Mouse (Mus musculus): ENCODE results near the gene Prokr1. TPM values are rescaled to one million over a fixed set of nuclear protein-coding genes. Genes with fewer than 3 reads are reported as not detected.
A peak's percentile ranks its signal among the peaks of the same experiment; 100 is the strongest.
"Not testable (repeated sequence)": the region's sequence is repeated elsewhere in the genome, so short reads cannot be mapped to it uniquely, and the experiment has no call there.

Gene Prokr1
- total and polyA plus RNA-seq, 2 experiments from 2014 or later, result 1.6 to 3.1 TPM

DNA sequence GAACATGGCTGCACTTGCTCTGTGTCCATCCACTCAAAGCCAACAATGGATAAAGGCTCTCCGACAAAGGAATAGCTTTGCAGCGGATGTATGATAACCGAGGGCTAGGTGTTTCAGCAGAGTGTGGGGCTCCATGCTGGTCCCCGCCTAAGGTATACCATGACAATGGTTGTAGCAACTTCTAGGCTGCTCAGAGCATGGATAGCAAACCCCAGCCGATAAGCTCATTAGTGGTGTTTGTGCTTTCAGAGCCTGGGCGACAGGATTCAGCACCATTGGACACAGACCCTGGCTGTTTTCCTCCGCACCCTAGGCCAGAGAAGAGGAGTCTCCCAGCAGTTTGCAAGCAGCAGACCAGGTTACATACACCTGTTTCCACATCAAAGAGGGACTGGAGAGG, 6.6 kb downstream of the Prokr1 start:
- no peak for TF ChIP-seq CTCF (IDR thresholded peaks at IDR 0.05; ENCODE audit: low read depth)
- H3K27me3 ChIP-seq (ENCODE audit: insufficient read depth, low read length), result no peaks in the 10 kb centered on the region
- no peaks in the 10 kb centered on the region for H3K4me1 ChIP-seq (ENCODE audit: insufficient read depth)
- 86% methylated on average over 7 of the region's 7 CpGs for WGBS
- no peak overlapping the region for H3K4me3 ChIP-seq (ENCODE audit: low read depth, low read length)
- DNase-seq (no peak), ATAC-seq (no peak)
- no peak overlapping the region for H3K4me2 ChIP-seq (ENCODE audit: low read depth)
- H3K27ac ChIP-seq (ENCODE audit: low read depth, low read length), result no peak overlapping the region
- H3K9ac ChIP-seq, result no peak overlapping the region
- H3K9me3 ChIP-seq (ENCODE audit: low read length), result no peaks in the 10 kb centered on the region
- no peaks in the 10 kb centered on the region for H3K36me3 ChIP-seq (ENCODE audit: insufficient read depth)

DNA sequence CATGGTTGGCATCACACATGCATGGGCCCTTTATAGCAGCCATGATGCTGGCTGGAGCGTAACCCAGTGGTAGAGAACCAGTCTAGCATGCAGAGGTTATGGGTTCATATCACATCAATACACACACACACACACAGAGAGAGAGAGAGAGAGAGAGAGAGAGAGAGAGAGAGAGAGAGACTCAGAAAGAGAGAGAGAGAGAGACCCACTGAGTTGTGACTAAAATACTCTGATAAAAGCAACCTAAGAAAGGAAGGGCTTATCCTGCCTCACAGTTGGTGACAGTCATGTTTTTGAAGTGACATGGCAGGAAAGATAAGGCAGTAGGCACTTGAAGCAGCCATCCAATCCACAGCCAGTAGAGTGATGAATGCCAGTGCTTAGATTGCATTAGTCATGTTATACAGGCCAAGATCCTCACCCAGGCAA, 7.3 kb downstream of the Prokr1 start:
- ATAC-seq (no peak), DNase-seq (no peak)
- H3K27ac ChIP-seq (ENCODE audit: low read depth, low read length), result no peak overlapping the region
- TF ChIP-seq CTCF (IDR thresholded peaks at IDR 0.05; ENCODE audit: low read depth), result no peak
- no peaks in the 10 kb centered on the region for H3K36me3 ChIP-seq (ENCODE audit: insufficient read depth)
- H3K4me3 ChIP-seq (ENCODE audit: low read depth, low read length), result no peak overlapping the region
- no peaks in the 10 kb centered on the region for H3K27me3 ChIP-seq (ENCODE audit: insufficient read depth, low read length)
- 92% methylated on average over 1 of the region's 1 CpGs for WGBS
- no peaks in the 10 kb centered on the region for H3K4me1 ChIP-seq (ENCODE audit: insufficient read depth)
- no peak overlapping the region for H3K9ac ChIP-seq
- H3K9me3 ChIP-seq (ENCODE audit: low read length), result no peaks in the 10 kb centered on the region
- no peak overlapping the region for H3K4me2 ChIP-seq (ENCODE audit: low read depth)

DNA sequence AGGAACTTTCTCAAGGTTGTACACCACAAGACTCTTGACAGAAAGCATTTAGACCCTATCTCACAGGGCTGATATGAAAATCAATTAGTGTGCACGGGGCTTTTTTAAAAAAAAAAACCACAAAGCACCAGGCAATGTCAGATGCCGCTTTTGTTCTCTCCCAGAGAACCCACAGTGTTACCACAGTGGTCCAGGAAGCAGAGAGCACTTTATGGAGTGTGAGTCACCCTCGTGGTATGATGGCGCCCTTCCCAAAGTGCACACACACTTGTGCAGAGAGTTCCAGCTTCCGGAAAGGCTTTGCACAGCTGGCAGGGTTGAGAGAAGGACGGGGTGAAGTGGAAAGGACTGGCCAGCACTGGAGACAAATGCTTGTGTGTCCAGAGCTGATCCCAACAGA, 8.1 kb downstream of the Prokr1 start:
- Histone ChIP-seq H3K4me2 (ENCODE audit: low read depth) (no peak overlapping the region), H3K4me3 (ENCODE audit: low read depth, low read length) (no peak overlapping the region), H3K36me3 (ENCODE audit: insufficient read depth) (no peaks in the 10 kb centered on the region), H3K4me1 (ENCODE audit: insufficient read depth) (no peaks in the 10 kb centered on the region), H3K27ac (ENCODE audit: low read depth, low read length) (no peak overlapping the region), H3K27me3 (ENCODE audit: insufficient read depth, low read length) (no peaks in the 10 kb centered on the region), H3K9ac (no peak overlapping the region), H3K9me3 (ENCODE audit: low read length) (no peaks in the 10 kb centered on the region)
- ATAC-seq (peak; percentile 45; the same call in 1 of the 2 replicates), DNase-seq (no peak)
- no peak for TF ChIP-seq CTCF (IDR thresholded peaks at IDR 0.05; ENCODE audit: low read depth)
- 66% methylated on average over 6 of the region's 6 CpGs for WGBS

DNA sequence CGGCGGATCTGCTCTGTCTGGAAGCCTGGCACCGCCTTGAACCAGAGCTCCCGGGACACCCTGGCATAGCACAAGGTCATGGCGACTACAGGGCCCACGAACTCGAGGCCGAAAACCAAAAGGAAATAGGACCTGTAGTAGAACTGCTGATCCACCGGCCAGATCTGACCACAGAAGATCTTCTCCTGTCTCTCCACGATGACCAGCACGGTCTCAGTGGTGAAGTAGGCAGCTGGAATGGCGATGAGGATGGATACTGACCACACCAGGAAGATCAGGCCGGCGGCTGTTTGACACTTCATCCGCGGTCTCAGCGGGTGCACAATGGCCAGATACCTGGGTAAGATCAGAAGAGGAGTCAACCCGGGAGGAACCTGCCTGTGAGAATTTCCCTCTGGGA, 9.0 kb downstream of the Prokr1 start:
- Histone ChIP-seq H3K9me3 (ENCODE audit: low read length) (no peaks in the 10 kb centered on the region), H3K27me3 (ENCODE audit: insufficient read depth, low read length) (no peaks in the 10 kb centered on the region), H3K27ac (ENCODE audit: low read depth, low read length) (no peak overlapping the region), H3K4me1 (ENCODE audit: insufficient read depth) (no peaks in the 10 kb centered on the region), H3K4me3 (ENCODE audit: low read depth, low read length) (no peak overlapping the region), H3K36me3 (ENCODE audit: insufficient read depth) (no peaks in the 10 kb centered on the region), H3K9ac (no peak overlapping the region), H3K4me2 (ENCODE audit: low read depth) (no peak overlapping the region)
- WGBS, result 95% methylated on average over 18 of the region's 18 CpGs
- ATAC-seq (no peak), DNase-seq (no peak)
- TF ChIP-seq CTCF (IDR thresholded peaks at IDR 0.05; ENCODE audit: low read depth), result no peak

DNA sequence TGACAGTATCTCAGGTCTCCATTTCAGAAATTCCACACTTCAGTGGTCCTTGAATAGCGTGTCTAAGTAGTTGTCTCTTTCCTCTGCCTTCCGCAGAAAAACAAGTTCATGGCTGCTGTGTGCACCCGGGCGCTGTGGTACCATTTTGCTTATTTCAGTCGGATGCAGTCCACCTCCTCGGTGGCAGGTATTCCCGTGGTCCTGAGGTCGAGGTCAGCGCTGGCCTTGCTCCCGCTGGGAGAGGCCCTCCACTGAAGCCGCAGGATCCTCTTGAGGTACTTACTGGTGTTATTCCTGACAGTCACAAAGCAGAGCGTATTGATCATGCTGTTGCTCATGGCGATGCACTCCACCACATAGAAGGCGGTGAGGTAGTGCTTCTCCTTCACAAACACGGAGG, 9.5 kb downstream of the Prokr1 start:
- Histone ChIP-seq H3K9me3 (ENCODE audit: low read length) (no peaks in the 10 kb centered on the region), H3K27me3 (ENCODE audit: insufficient read depth, low read length) (no peaks in the 10 kb centered on the region), H3K4me2 (ENCODE audit: low read depth) (no peak overlapping the region), H3K27ac (ENCODE audit: low read depth, low read length) (no peak overlapping the region), H3K4me1 (ENCODE audit: insufficient read depth) (no peaks in the 10 kb centered on the region), H3K4me3 (ENCODE audit: low read depth, low read length) (no peak overlapping the region), H3K36me3 (ENCODE audit: insufficient read depth) (no peaks in the 10 kb centered on the region), H3K9ac (no peak overlapping the region)
- no peak for DNase-seq
- no peak for ATAC-seq
- 90% methylated on average over 15 of the region's 15 CpGs for WGBS
- no peak for TF ChIP-seq CTCF (IDR thresholded peaks at IDR 0.05; ENCODE audit: low read depth)

DNA sequence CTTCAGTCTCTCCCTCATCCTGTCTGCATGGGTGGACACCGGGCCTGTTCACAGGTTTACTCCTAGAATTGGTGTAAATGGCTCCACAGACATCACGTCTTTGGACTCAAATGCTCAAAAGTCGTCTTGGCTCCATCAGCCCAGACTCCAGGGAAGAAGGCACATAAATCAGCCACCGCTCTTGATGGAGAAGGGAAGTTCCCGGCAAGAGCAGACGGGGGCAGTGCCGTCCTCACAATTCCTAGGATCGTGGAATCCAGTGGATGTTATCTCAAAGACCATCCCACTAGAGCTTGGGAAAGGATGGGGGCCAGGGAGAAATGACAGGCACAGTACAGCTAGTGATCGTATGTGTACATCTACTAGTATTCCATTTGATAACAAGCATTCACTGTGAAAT, 12.3 kb downstream of the Prokr1 start:
- DNase-seq, result peak; percentile 40
- Histone ChIP-seq H3K4me3 (ENCODE audit: low read depth, low read length) (no peak overlapping the region), H3K36me3 (ENCODE audit: insufficient read depth) (no peaks in the 10 kb centered on the region), H3K9ac (no peak overlapping the region), H3K4me1 (ENCODE audit: insufficient read depth) (no peaks in the 10 kb centered on the region), H3K27ac (ENCODE audit: low read depth, low read length) (no peak overlapping the region), H3K4me2 (ENCODE audit: low read depth) (no peak overlapping the region), H3K27me3 (ENCODE audit: insufficient read depth, low read length) (no peaks in the 10 kb centered on the region), H3K9me3 (ENCODE audit: low read length) (no peaks in the 10 kb centered on the region)
- 0 out of 2 replicates have a peak, but pooled peaks have one; percentile 36 for ATAC-seq
- TF ChIP-seq CTCF (IDR thresholded peaks at IDR 0.05; ENCODE audit: low read depth), result peak; percentile 58
- 46% methylated on average over 9 of the region's 9 CpGs for WGBS

DNA sequence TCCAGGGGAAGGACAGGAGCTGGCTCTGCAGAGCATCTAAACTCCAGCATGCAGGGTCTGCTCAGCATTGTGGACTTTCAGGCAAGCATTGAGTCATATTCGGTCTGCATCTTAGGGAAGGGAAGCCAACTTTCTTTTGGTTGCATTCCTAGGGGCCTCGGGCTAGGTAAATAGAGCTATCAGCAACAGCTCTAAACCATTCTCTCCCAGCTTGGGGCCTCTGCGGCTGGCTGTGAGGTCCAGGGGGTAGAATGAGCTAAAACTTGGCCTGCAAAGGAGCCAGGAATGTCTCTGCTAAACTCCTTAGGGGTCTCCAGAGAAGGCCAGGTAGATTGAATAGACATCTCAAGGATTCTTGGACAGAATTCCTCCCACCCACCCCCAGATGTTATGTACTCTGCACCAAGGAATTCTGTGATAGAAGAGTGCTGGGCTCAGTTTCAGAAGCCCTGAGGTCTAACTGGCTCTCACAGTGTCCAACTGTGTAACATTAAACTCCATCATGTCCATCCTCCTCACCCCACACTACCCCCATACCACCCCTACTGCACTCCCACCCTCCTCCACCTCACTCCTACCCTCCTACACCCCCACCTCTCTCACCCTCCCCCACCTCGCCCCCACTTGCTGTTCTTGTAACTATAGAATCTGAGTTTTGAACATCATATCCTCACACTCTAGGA, 13.8 kb downstream of the Prokr1 start:
- ATAC-seq, result no peak
- WGBS, result 46% methylated on average over 4 of the region's 4 CpGs
- H3K4me1 ChIP-seq (ENCODE audit: insufficient read depth), result no peaks in the 10 kb centered on the region

DNA sequence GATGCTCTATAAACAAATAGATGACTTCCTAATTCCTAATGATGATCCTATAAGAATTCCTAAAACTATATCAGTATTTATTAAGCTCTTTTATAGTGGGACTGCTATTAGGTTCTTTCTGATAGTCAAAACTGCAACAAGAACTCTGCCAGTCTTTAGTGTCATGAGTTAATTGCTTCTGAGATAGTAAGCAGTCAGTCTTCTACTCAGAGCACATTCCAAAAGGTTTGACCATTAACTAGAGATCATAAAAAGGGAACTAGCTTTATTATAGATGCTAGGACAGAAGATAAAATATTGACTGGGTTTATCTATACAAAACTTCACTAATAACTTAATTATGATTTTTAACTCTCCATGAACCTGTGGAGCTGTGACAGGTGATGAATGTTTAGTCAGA, 18.7 kb downstream of the Prokr1 start:
- ATAC-seq; H3K9ac ChIP-seq; H3K36me3 ChIP-seq (ENCODE audit: insufficient read depth); H3K27ac ChIP-seq (ENCODE audit: low read depth, low read length); DNase-seq; H3K9me3 ChIP-seq (ENCODE audit: low read length); H3K4me3 ChIP-seq (ENCODE audit: low read depth, low read length); H3K4me2 ChIP-seq (ENCODE audit: low read depth); H3K4me1 ChIP-seq (ENCODE audit: insufficient read depth); H3K27me3 ChIP-seq (ENCODE audit: insufficient read depth, low read length): not testable (repeated sequence)

More for the DNA sequence above, 13.8 kb downstream of the Prokr1 start:
- no peak overlapping the region for H3K4me2 ChIP-seq (ENCODE audit: low read depth)
- TF ChIP-seq CTCF (IDR thresholded peaks at IDR 0.05; ENCODE audit: low read depth), result no peak
- H3K36me3 ChIP-seq (ENCODE audit: insufficient read depth), result no peaks in the 10 kb centered on the region
- H3K9me3 ChIP-seq (ENCODE audit: low read length), result no peaks in the 10 kb centered on the region
- no peak overlapping the region for H3K9ac ChIP-seq
- no peak overlapping the region for H3K4me3 ChIP-seq (ENCODE audit: low read depth, low read length)
- no peak overlapping the region for H3K27ac ChIP-seq (ENCODE audit: low read depth, low read length)
- no peak for DNase-seq
- no peaks in the 10 kb centered on the region for H3K27me3 ChIP-seq (ENCODE audit: insufficient read depth, low read length)
